Mouse (Mus musculus): Measurements from ENCODE around the gene Cdc42bpg.
A peak's percentile ranks its signal among the peaks of the same experiment; 100 is the strongest.
"Not testable (repeated sequence)": the region's sequence is repeated elsewhere in the genome, so short reads cannot be mapped to it uniquely, and the experiment has no call there.

Cdc42bpg gene

DNA sequence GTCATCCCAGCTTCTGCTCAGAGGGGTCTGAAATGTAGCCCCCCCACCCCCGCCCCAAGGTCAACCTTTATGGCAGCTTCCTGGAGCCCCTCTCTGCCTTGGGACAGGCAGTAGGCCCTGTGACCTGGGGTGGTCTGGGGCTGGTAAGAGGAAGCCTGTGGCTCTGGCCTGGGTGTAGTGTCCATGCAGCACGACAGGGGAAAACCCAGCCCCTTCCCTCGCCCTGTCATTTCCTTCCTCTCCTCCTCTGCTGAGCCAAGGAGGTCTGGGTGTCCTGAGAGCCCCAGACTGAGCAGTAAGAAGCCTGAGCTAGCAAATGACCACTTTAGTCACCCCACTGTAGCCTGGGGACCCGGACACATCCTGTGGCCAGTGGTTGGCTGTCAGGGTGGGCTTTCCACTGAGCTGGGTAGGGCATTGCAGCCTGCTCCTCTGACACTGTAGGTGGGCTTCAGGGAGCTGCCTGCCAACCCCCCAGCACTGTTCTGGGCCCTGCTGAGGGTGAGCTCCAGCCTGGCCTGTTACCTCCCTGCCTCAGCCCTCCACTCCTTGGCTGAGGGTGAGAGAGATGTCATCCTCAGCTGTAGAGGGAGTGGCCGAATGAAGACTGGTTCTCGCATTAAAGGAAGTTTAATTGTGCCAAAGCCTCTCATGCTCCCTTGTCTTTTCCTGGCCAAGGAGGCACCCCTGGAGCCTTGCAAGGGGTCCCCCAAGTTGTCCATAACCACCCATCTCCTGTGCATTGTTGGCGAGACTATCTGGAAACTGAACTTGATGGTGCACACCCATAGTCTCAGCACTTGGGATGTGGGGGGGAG, 6.6 kb upstream of the Cdc42bpg start:
- no peak for DNase-seq

DNA sequence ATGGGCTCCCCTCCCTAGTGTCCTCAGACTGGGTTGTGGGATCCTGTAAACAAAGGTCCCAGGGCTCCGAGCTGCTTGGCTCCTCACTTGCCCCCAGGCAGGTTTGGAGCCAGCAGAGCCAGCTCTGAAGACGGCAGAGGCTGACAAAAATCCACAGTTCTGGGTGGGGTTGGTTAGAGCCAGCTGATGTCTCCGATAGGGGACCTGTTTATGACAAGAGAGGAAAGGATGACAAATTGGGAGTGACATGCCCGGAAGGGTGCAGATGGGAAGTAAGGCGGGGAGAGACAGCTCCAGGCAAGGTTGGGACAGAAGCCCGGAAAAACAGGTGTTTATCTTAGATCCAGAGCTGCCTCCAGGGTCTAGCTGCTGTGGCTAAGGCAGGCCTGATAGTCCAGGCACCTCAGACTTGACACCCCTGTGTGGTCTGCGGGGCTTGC, 5.8 kb upstream of the Cdc42bpg start:
- DNase-seq: no peak

DNA sequence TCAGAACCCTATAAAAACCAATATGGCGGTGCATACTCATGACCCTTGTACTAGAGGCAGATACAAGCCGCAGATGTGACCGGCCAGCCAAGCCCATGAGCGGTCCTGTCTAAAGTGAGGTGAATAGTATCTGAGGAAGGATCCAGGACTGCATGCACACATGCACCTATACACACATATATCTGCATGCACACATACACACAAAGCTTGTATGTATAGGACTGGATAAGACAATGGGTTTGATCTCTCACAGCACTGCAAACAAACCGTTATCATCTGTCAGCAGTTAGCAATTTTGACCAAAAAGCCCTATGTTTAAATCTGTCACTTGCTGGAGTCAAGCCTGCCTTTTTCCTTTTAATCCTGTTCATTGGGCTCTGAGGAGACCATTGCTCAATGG, 4.1 kb upstream of the Cdc42bpg start:
- DNase-seq: no peak

GRCm38 (mm10) chr19:6302522-6302921, 3.7 kb upstream of the Cdc42bpg start:
- no peak for DNase-seq

- DNase-seq: no peak
Observed at GRCm38 (mm10) chr19:6303831-6304230, 2.4 kb upstream of the Cdc42bpg start.

DNA sequence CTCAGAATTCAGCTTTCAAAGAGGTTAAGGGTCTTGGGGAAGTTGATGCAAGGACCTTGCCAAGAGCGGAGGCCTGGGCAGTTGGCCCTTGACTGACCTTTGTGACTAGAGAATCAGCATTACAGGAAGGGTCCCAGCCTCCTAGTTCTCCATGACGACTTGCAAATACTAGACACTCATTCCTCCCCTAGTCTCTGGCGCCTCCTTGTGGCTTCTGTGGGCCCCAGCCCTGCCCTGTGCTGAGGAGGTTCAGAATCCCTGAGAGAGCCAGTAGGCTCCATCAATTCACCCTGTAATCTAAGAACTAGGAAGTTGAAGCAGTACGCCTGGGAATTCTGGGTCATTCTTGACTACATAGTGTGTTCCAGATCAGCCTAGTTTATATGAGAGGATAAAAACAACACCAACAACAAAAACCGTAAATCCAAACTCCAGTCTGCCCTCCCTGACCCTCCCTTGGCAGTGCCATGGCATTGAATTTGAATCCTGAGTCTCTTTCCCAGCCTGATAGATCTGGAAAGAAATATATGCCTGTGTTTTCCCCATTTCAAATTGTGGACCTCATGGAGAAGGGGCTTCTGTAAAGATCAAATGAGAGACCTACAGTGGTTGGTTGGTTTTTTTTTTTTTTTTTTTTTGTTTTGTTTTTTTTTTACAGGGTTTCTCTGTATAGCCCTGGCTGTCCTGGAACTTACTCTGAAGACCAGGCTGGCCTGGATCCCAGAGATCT, 1.3 kb upstream of the Cdc42bpg start:
- DNase-seq: peak; percentile 77 to 87

- DNase-seq: no peak
Observed at GRCm38 (mm10) chr19:6305517-6306115, 640 bp upstream of the Cdc42bpg start.

DNA sequence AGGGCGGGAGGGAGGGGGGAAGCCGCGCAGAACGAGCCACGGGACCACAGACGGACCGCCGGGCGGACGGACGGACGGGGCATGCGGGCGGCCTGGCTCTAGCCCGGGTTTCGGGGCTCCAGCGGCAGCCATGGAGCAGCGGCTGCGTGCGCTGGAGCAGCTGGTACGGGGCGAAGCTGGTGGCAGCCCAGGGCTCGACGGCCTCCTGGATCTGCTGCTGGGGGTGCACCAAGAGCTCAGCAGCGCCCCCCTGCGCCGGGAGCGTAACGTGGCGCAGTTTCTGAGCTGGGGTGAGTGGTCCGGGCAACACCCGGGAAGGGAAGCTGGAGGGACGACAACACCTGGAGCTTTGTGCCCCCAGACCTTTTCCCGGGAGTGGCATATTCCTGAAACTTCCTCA, 330 bp downstream of the Cdc42bpg start:
- peak; percentile 53 to 76 for DNase-seq

DNA sequence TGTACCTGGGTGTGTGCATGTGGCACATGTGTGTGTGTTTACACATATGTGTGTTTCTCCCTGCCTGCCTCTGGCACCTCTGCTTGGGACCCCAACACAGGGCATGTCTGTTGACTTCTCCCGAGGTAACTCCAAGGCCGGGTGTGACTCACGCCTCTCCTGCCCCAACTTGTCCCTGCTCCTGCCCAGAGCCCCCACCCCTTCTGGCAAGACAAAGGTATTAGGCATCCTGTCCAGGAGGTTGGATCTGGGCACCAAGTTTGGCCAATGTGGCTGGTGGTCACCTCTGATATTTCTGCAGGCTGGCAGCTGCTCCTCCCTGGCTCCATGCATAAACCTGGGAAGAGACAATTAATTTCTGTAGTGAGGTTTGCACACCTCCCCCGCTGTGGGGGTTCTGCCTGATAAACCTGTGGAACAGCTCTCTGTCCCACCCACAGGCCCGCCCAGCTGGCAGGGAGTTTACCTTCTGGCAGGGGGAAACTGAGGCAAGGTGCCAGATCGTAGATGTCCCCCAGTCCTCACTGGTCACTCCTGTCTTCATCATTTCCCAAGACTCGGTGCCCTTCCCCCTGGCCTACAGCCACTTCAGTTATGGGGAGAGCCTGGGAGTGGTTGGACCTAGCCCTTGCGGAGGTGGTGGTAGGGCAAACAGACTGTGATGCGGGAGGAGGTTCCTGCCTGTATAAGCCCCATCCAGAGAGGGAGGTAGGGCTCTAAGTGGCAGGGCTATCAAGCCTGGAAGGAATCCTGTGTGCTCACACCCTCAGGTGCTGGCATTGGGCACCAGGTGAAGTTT, 1.7 kb downstream of the Cdc42bpg start:
- DNase-seq: no peak

DNA sequence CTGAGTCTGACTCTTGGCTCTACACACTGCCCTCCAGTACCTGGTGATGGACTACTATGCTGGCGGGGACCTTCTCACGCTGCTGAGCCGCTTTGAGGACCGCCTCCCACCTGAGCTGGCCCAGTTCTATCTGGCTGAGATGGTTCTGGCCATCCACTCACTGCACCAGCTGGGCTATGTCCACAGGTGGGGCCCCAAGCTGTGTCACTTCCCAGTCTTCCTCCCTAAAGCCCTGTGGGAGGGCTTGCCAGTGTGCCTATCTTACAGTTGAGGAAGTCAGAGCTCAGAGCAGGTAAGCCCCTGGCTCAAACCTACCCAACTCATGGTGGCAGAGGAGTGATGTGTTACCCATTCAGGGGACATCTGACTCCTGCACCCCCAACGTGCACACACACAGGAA, 3.9 kb downstream of the Cdc42bpg start:
- no peak for DNase-seq

DNA sequence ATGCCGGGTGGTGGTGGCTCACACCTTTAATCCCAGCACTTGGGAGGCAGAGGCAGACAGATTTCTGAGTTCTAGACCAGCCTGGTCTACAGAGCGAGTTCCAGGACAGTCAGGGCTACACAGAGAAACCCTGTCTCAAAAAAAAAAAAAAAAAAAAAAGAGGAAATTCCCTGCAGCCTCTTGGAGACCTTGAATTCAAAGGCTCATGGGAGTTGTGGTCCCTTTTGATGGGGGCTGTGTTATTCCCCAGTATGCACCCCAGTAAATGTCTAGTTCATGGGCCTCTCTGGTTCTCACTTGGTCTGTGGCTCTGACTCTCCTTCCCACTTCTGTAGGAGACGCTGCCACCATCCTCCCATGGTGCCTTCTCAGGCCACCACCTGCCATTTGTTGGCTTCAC, 5.5 kb downstream of the Cdc42bpg start:
- not testable (repeated sequence) for DNase-seq

DNA sequence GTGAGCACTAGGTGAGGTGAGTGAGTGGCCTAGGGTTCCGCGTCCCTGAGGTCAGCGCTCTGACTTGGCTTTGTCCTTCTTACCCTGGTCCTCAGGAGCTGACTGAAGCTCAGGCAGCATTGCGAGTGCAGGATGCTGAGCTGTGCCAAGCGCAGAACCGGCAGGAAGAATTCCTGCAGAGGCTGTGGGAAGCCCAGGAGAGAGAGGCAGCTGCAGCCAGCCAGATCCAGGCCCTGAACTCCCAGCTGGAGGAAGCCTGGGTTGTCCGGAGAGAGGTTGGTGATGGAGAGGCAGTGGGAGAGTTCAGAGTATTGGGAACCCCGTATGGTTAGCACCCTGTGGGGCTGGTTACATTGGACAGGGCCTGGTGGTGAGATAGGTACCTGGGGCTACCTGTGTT, 7.5 kb downstream of the Cdc42bpg start:
- no peak for DNase-seq

GRCm38 (mm10) chr19:6314513-6314912, 8.3 kb downstream of the Cdc42bpg start:
- DNase-seq: no peak

GRCm38 (mm10) chr19:6315573-6315972, 9.3 kb downstream of the Cdc42bpg start:
- no peak for DNase-seq

DNA sequence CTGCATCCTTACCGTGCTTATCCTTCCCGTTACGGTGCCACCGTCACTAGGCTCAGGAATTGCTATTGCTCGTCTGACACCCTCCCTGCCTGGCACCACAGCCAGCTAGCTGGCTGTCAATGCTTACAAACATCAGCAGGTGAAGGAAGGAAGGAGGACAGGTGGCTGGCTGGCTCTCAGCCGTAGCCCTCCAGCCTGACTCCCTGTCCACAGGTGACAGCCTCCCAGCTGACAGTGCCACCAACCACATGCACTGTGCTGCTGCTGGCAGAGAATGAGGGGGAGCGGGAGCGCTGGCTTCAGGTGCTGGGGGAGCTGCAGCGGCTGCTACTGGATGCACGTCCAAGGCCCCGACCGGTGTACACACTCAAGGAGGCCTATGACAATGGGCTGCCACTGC, 11.9 kb downstream of the Cdc42bpg start:
- no peak for DNase-seq

DNA sequence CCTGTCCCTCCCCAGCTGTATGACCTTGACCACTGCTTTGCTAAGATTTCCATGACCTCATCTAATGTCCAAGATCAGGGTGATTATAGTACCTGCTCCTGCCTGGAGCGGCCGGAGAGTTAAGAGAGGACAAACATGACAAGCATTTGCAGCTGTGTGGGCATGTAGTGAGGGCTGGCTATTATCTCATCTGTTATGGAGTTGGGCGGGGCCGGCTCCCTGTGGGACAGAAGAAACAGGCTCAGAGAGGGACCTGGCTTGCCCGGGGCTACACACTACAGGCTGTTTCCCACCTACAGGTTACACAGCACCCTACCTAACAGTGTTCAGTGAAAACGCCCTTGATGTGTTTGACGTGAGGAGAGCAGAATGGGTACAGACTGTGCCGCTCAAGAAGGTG, 15.1 kb downstream of the Cdc42bpg start:
- no peak for DNase-seq

DNA sequence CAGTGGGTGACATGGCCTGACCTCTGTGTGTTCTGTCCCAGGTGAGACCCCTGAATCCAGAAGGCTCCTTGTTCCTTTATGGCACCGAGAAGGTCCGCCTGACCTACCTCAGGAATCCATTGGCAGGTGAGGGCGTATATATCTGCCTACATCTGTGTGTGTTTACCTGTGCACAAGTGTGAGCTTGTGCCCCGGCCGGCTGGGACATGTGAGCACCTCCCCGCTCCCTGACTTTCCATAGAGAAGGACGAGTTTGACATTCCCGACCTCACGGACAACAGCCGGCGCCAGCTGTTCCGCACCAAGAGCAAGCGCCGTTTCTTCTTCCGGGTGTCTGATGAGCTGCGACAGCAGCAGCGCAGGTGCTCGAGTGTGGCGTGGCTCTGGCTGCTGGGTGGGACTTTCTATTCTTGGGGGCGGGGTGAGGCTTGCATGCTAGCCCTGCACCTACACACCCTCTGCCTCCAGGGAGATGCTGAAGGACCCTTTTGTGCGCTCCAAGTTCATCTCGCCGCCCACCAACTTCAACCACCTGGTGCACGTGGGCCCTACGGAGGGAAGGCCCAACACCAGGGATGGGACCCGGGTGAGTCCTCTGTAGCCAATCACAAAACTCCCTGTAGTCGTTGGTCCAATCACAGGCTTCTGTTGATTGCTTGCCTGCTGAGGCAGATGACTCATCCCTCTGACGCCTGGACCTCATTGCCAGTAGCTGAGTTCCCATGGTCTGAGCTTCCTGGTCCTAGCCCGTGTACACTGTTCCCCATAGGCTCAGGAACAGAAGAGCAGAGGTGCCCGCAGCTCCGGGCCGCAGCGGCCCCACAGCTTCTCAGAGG, 15.7 kb downstream of the Cdc42bpg start:
- DNase-seq: no peak

DNA sequence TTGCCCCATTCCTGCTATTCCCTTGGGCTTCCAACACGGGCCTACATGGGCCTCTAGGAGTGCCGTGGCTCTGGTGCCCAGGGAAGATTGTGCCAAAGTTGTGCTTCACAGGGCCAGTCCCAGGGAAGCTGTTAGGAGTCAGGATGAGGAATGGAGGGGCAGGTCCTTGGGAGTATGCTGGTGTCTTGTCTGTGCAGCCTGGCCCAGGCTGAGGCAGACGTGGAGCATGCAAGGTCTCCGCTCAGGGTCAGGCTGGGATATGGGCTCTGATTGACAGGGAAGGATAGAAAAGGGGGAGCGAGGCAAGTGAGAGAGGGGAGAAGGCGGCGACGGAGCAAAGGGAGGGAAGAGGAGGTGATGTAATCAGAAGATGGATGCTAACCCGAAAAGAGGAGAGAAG, 18.5 kb downstream of the Cdc42bpg start:
- no peak for DNase-seq

DNA sequence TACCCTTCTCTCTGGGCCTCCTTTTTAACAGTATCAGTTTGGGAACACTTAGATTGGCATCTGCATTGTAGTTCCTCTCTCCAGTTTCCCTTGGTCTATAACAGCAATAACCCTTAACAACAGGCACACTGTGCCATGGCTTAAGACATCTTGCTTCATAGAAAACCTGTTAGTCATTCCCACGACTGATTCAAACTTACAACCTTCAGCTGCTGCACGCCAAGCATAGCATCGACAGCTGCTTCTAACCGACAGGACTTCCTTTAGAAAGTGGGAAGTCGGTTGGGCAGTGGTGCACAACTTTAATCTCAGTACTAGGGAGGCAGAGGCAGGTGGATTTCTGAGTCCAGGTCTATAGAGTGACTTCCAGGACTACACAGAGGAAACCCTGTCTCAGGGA, 24.9 kb downstream of the Cdc42bpg start:
- no peak for DNase-seq

DNA sequence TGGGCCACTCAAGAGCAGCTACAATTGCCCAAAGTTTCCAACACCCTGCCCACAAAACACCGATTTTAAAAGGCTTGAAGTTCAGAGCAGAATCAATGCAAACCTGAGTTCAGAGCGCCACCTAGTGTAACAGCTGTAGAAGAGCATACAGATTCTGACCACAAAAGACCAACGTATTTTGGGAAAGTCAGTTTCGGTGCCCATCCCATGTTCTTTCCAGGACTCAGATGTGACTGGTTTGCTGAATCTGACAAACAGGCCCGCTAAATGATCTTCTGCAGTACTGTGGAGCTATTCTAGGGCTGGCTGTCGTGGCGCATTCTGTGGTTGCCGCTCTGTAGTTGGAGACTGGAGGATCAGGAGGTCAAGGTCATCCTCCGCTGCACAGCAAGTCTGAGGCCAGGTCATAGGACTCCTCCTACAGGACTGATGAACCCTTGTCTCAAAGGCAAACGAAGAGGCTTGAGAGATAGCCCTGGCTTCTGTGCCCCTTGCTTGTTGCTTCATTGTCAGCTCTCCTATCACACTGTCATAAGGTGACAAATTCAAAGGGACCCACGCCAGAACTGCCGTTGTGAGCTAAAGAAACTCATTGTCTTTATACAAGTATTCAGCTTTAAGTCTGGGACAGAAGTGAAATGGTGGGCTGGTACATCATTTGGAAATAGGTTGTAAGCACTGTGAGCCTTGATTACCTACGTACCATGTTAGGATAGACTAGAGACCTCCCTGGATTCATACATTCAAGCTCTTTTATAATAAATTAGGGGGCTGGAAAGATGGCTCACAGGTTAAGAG, 25.7 kb downstream of the Cdc42bpg start:
- DNase-seq: peak in 1 of 2 experiments; percentile 43
